Mouse (Mus musculus) MEL (cell line): ENCODE results near the gene Cnot6l. TPM values are rescaled to one million over a fixed set of nuclear protein-coding genes. Genes with fewer than 3 reads are reported as not detected.

Experiments
- DNase-seq: peaks from one replicate; pipeline ENCODE4 v3.0.0; 2011; ENCODE audit warnings: low read depth, low spot score
- H3K27ac ChIP-seq: 2 replicates; pipeline ENCODE4 v1.5.1; 2012; ENCODE audit warnings: low read depth, mild to moderate bottlenecking, control low read depth, low read length, moderate library complexity; ENCODE audit not compliant: control insufficient read depth
- H3K27me3 ChIP-seq, 2 experiments: fragments of 150-350 bp in 1 of 2; sonication (generic) in 1 of 2; 2 replicates each; pipeline ENCODE4 v1.6.1; 2012; ENCODE audit warnings: low read length in 2 of 2, mild to moderate bottlenecking in 2 of 2, improper control_type of control experiment in 1 of 2, moderate library complexity in 1 of 2; ENCODE audit not compliant: insufficient read depth in 2 of 2, control insufficient read depth in 1 of 2
- H3K36me3 ChIP-seq, 2 experiments: 2 replicates each; pipeline ENCODE4 v1.6.1; 2012 to 2014; ENCODE audit warnings: low read length in 2 of 2, improper control_type of control experiment in 1 of 2, inconsistent platforms in 1 of 2, mild to moderate bottlenecking in 1 of 2; ENCODE audit not compliant: insufficient read depth in 2 of 2, control insufficient read depth in 1 of 2
- H3K4me1 ChIP-seq, 2 experiments: fragments of 150-350 bp in 1 of 2; sonication (generic) in 1 of 2; 2 replicates each; pipeline ENCODE4 v1.6.1; 2012; ENCODE audit warnings: low read length in 2 of 2, improper control_type of control experiment in 1 of 2, mild to moderate bottlenecking in 1 of 2; ENCODE audit not compliant: insufficient read depth in 2 of 2, control insufficient read depth in 1 of 2
- H3K4me3 ChIP-seq, 2 experiments: fragments of 150-350 bp in 1 of 2; sonication (generic) in 1 of 2; 2 replicates each; pipeline ENCODE4 v1.5.1; 2012; ENCODE audit warnings: low read depth in 2 of 2, low read length in 2 of 2, mild to moderate bottlenecking in 2 of 2, moderate library complexity in 2 of 2, control low read depth in 1 of 2, improper control_type of control experiment in 1 of 2; ENCODE audit not compliant: control insufficient read depth in 1 of 2, insufficient read depth in 1 of 2
- H3K79me2 ChIP-seq: 2 replicates; pipeline ENCODE4 v1.6.1; 2012; ENCODE audit warnings: mild to moderate bottlenecking, low read length, moderate library complexity; ENCODE audit not compliant: control insufficient read depth, poor library complexity, insufficient read depth
- H3K9ac ChIP-seq: 2 replicates; pipeline ENCODE4 v1.6.1; 2012; ENCODE audit warnings: low read depth, mild to moderate bottlenecking, control low read depth, low read length, moderate library complexity; ENCODE audit not compliant: control insufficient read depth, poor library complexity, severe bottlenecking
- H3K9me3 ChIP-seq: fragments of 150-350 bp; sonication (generic); replicated peaks from 2 replicates; pipeline ENCODE4 v1.6.1; 2012; ENCODE audit warnings: mild to moderate bottlenecking, low read length, improper control_type of control experiment, moderate library complexity; ENCODE audit not compliant: insufficient read depth
- CHD1 ChIP-seq: IDR thresholded peaks from 2 replicates; pipeline ENCODE4 v1.6.1; 2012; ENCODE audit warnings: low read depth, mild to moderate bottlenecking, inconsistent platforms, low read length, improper control_type of control experiment
- ELF1 ChIP-seq: IDR thresholded peaks from 2 replicates; pipeline ENCODE4 v1.6.1; 2014; ENCODE audit warnings: low read depth, mild to moderate bottlenecking, inconsistent platforms, low read length, improper control_type of control experiment, moderate library complexity
- EP300 ChIP-seq, 2 experiments: IDR thresholded peaks; 2 replicates each; pipeline ENCODE4 v1.6.1; 2011; ENCODE audit warnings: improper control_type of control experiment in 2 of 2, low read length in 2 of 2, low read depth in 1 of 2, mild to moderate bottlenecking in 1 of 2
- ETS1 ChIP-seq: IDR thresholded peaks from 2 replicates; pipeline ENCODE4 v1.6.1; 2012; ENCODE audit warnings: low read depth, mild to moderate bottlenecking, inconsistent platforms, low read length, improper control_type of control experiment, moderate library complexity
- GABPA ChIP-seq: IDR thresholded peaks from 2 replicates; pipeline ENCODE4 v1.6.1; 2012; ENCODE audit warnings: low read depth, mild to moderate bottlenecking, inconsistent platforms, low read length, improper control_type of control experiment, moderate library complexity
- GATA1 ChIP-seq: IDR thresholded peaks from 2 replicates; pipeline ENCODE4 v1.6.1; 2011; ENCODE audit warnings: low read depth, low read length, improper control_type of control experiment
- JUND ChIP-seq: IDR thresholded peaks from 2 replicates; pipeline ENCODE4 v1.6.1; 2011; ENCODE audit warnings: low read depth, mild to moderate bottlenecking, improper control_type of control experiment, low read length
- MAFK ChIP-seq: IDR thresholded peaks from 2 replicates; pipeline ENCODE4 v1.6.1; 2011; ENCODE audit warnings: low read depth, mild to moderate bottlenecking, low read length, improper control_type of control experiment, borderline replicate concordance
- MAZ ChIP-seq: IDR thresholded peaks from 2 replicates; pipeline ENCODE4 v1.6.1; 2012; ENCODE audit warnings: low read depth, mild to moderate bottlenecking, inconsistent platforms, low read length, improper control_type of control experiment
- MXI1 ChIP-seq: IDR thresholded peaks from 2 replicates; pipeline ENCODE4 v1.6.1; 2011; ENCODE audit warnings: mild to moderate bottlenecking, low read depth, low read length, improper control_type of control experiment
- MYC ChIP-seq: IDR thresholded peaks from 2 replicates; pipeline ENCODE4 v1.6.1; 2011; ENCODE audit warnings: low read depth, mild to moderate bottlenecking, low read length, improper control_type of control experiment, moderate library complexity
- NELFE ChIP-seq: IDR thresholded peaks from 2 replicates; pipeline ENCODE4 v1.6.1; 2011; ENCODE audit warnings: low read depth, low read length, improper control_type of control experiment
- RAD21 ChIP-seq: IDR thresholded peaks from 2 replicates; pipeline ENCODE4 v1.6.1; 2011; ENCODE audit warnings: mild to moderate bottlenecking, low read depth, low read length, improper control_type of control experiment
- RCOR1 ChIP-seq: IDR thresholded peaks from 2 replicates; pipeline ENCODE4 v1.6.1; 2012; ENCODE audit warnings: low read depth, mild to moderate bottlenecking, inconsistent platforms, low read length, improper control_type of control experiment
- SIN3A ChIP-seq: IDR thresholded peaks from 2 replicates; pipeline ENCODE4 v1.6.1; 2012; ENCODE audit warnings: low read length, improper control_type of control experiment, inconsistent platforms
- SMC3 ChIP-seq: IDR thresholded peaks from 2 replicates; pipeline ENCODE4 v1.6.1; 2011; ENCODE audit warnings: low read depth, low read length, improper control_type of control experiment
- TAL1 ChIP-seq: IDR thresholded peaks from 2 replicates; pipeline ENCODE4 v1.6.1; 2012; ENCODE audit warnings: mild to moderate bottlenecking, inconsistent platforms, low read length, moderate library complexity, mixed read lengths
- TCF12 ChIP-seq: IDR thresholded peaks from 2 replicates; pipeline ENCODE4 v1.6.1; 2014; ENCODE audit warnings: low read depth, mild to moderate bottlenecking, inconsistent platforms, low read length, improper control_type of control experiment, moderate library complexity
- ZC3H11A ChIP-seq: IDR thresholded peaks from 2 replicates; pipeline ENCODE4 v1.6.1; 2012; ENCODE audit warnings: low read depth, mild to moderate bottlenecking, inconsistent platforms, low read length, improper control_type of control experiment
- ZKSCAN1 ChIP-seq: IDR thresholded peaks from 2 replicates; pipeline ENCODE4 v1.6.1; 2012; ENCODE audit warnings: low read depth, mild to moderate bottlenecking, inconsistent platforms, low read length, improper control_type of control experiment, moderate library complexity
- polyA plus RNA-seq, 2 experiments: library from polyadenylated mRNA; stranded (reverse) in 1 of 2; unstranded in 1 of 2; fragments of >175 nt in 1 of 2; fragments of >200 nt in 1 of 2; gene quantifications; 2 replicates each; pipeline versions ENCODE4 v1.2.1 to v1.2.4; 2012; ENCODE audit warnings: low replicate concordance in 2 of 2, low read depth in 1 of 2; ENCODE audit not compliant: insufficient read length in 2 of 2, insufficient read depth in 1 of 2, missing spikeins in 1 of 2
- total RNA-seq: library from RNA; depleted of rRNA; stranded (reverse); fragments of 300-350 nt; gene quantifications from 2 replicates; pipeline ENCODE4 v1.2.3, GENCODE M21; 2012

The Cnot6l gene
- total and polyA plus RNA-seq, 3 experiments: 10.2 to 21.2 TPM; not detected in 1

GRCm38 (mm10) chr5:96171765-96172164, 7.8 kb upstream of the Cnot6l start:
- Histone ChIP-seq H3K27ac (no peak overlapping the region; the same call in 1 of the 2 replicates), H3K36me3 (peaks cover 0 to 24% of the 10 kb centered on the region in 2 experiments; a peak in 2 of 4 replicates), H3K9me3 (no peaks in the 10 kb centered on the region), H3K9ac (no peak overlapping the region), H3K27me3 (no peaks in the 10 kb centered on the region)
- DNase-seq: peak; percentile 69
- TF ChIP-seq EP300 (IDR thresholded peaks at IDR 0.05; ENCODE audit: low read depth in 1 of 2, low read length in 2 of 2): peak; percentile 28 to 32; a peak in 3 of 4 replicates
- TF ChIP-seq JUND: no peak
- peak; percentile 29; the same call in 1 of the 2 replicates for TF ChIP-seq SIN3A
- TF ChIP-seq MYC: peak; percentile 72; the same call in 1 of the 2 replicates
- peak; percentile 34; the same call in 1 of the 2 replicates for TF ChIP-seq ETS1
- TF ChIP-seq, all 39 proteins: peak for 4
- Histone ChIP-seq H3K4me3 (no peak overlapping the region), H3K79me2 (no peaks in the 10 kb centered on the region; the same call in 1 of the 2 replicates), H3K4me1 (peaks cover 15 to 16% of the 10 kb centered on the region in 2 experiments)

GRCm38 (mm10) chr5:96170443-96170842, 6.5 kb upstream of the Cnot6l start:
- Histone ChIP-seq H3K4me1 (peaks cover 15% of the 10 kb centered on the region in 2 experiments), H3K79me2 (no peaks in the 10 kb centered on the region), H3K36me3 (peaks cover 0 to 22% of the 10 kb centered on the region in 2 experiments; a peak in 2 of 4 replicates), H3K27ac (no peak overlapping the region), H3K4me3 (no peak overlapping the region), H3K9me3 (no peaks in the 10 kb centered on the region), H3K27me3 (no peaks in the 10 kb centered on the region), H3K9ac (no peak overlapping the region)
- DNase-seq: no peak
- TF ChIP-seq TAL1: 0 out of 2 replicates have a peak, but pooled peaks have one; percentile 10
- peak; percentile 64 for TF ChIP-seq ETS1
- no peak for TF ChIP-seq MAFK
- peak; percentile 43 to 46; a peak in 2 of 4 replicates for TF ChIP-seq EP300 (IDR thresholded peaks at IDR 0.05; ENCODE audit: low read depth in 1 of 2, low read length in 2 of 2)
- peak; percentile 70 for TF ChIP-seq GATA1
- no peak for TF ChIP-seq SMC3
- TF ChIP-seq ZC3H11A: no peak
- no peak for TF ChIP-seq MXI1
- no peak for TF ChIP-seq RAD21
- TF ChIP-seq TCF12: peak; percentile 60; the same call in 1 of the 2 replicates
- TF ChIP-seq CHD1: no peak
- TF ChIP-seq RCOR1: peak; percentile 45; the same call in 1 of the 2 replicates
- TF ChIP-seq NELFE: 0 out of 2 replicates have a peak, but pooled peaks have one; percentile 23
- no peak for TF ChIP-seq MAZ
- no peak for TF ChIP-seq ZKSCAN1
- TF ChIP-seq GABPA: no peak
- no peak for TF ChIP-seq ELF1
